Mouse (Mus musculus): ENCODE measurements around the gene Tlx2. TPM values are rescaled to one million over a fixed set of nuclear protein-coding genes. Genes with fewer than 3 reads are reported as not detected.

Gene Tlx2
- polyA plus RNA-seq, 1 experiment from 2014 or later, result 5.6 TPM

- Histone ChIP-seq H3K27me3 (ENCODE audit: insufficient read depth, poor library complexity, severe bottlenecking) (peaks cover 89% of the 10 kb centered on the region), H3K4me3 (no peak overlapping the region), H3K4me1 (replicated peaks) (peaks cover 47% of the 10 kb centered on the region), H3K9me3 (no peaks in the 10 kb centered on the region), H3K36me3 (peaks cover 33% of the 10 kb centered on the region), H3K27ac (no peak overlapping the region)
- 3% methylated on average over 6 of the region's 6 CpGs for WGBS
- DNase-seq (ENCODE audit: low spot score), result no peak
Observed at GRCm38 (mm10) chr6:83084477-83084876, 14.4 kb upstream of the Tlx2 start.

GRCm38 (mm10) chr6:83083497-83083896 is 13.4 kb upstream of the Tlx2 start:
- WGBS, result 6% methylated on average over 5 of the region's 5 CpGs
- peaks cover 55% of the 10 kb centered on the region for H3K4me1 ChIP-seq (replicated peaks)
- no peak overlapping the region for H3K27ac ChIP-seq
- DNase-seq (ENCODE audit: low spot score), result no peak
- H3K9me3 ChIP-seq, result no peaks in the 10 kb centered on the region
- no peak overlapping the region for H3K4me3 ChIP-seq
- H3K36me3 ChIP-seq, result peaks cover 33% of the 10 kb centered on the region
- H3K27me3 ChIP-seq (ENCODE audit: insufficient read depth, poor library complexity, severe bottlenecking), result peaks cover 80% of the 10 kb centered on the region

- 91% methylated on average over 5 of the region's 5 CpGs for WGBS
- H3K27me3 ChIP-seq (ENCODE audit: insufficient read depth, poor library complexity, severe bottlenecking), result peaks cover 71% of the 10 kb centered on the region
- no peak for DNase-seq (ENCODE audit: low spot score)
Observed at GRCm38 (mm10) chr6:83080210-83080609, 10.1 kb upstream of the Tlx2 start.

GRCm38 (mm10) chr6:83078324-83078858 is 8.3 kb upstream of the Tlx2 start:
- peak overlapping the region; percentile 83 for H3K4me3 ChIP-seq
- no peaks in the 10 kb centered on the region for H3K9me3 ChIP-seq
- H3K27ac ChIP-seq, result peak overlapping the region; percentile 98
- peak; percentile 99 for DNase-seq (ENCODE audit: low spot score)
- peaks cover 71% of the 10 kb centered on the region for H3K27me3 ChIP-seq (ENCODE audit: insufficient read depth, poor library complexity, severe bottlenecking)
- peaks cover 26% of the 10 kb centered on the region for H3K4me1 ChIP-seq (replicated peaks)
- H3K36me3 ChIP-seq, result peaks cover 33% of the 10 kb centered on the region
- WGBS, result under 1% methylated on average over 46 of the region's 46 CpGs

More at GRCm38 (mm10) chr6:83080210-83080609, 10.1 kb upstream of the Tlx2 start:
- H3K36me3 ChIP-seq, result peaks cover 33% of the 10 kb centered on the region
- no peak overlapping the region for H3K27ac ChIP-seq
- peaks cover 39% of the 10 kb centered on the region for H3K4me1 ChIP-seq (replicated peaks)
- H3K4me3 ChIP-seq, result no peak overlapping the region
- H3K9me3 ChIP-seq, result no peaks in the 10 kb centered on the region

GRCm38 (mm10) chr6:83077630-83078323 is 7.7 kb upstream of the Tlx2 start, which contains the start of gene Pcgf1:
Gene Pcgf1 (plus strand): TSS chr6:83077869.
- DNase-seq (ENCODE audit: low spot score), result no peak
- Histone ChIP-seq H3K4me3 (peak within 1 kb of the TSS; percentile 83), H3K27me3 (ENCODE audit: insufficient read depth, poor library complexity, severe bottlenecking) (peaks cover 71% of the 10 kb centered on the region), H3K27ac (peak within 1 kb of the TSS; percentile 98), H3K4me1 (replicated peaks) (peaks cover 26% of the 10 kb centered on the region), H3K9me3 (no peaks in the 10 kb centered on the region), H3K36me3 (peaks cover 31% of the 10 kb centered on the region)
- under 1% methylated on average over 54 of the region's 54 CpGs for WGBS

- Histone ChIP-seq H3K27ac (no peak overlapping the region), H3K27me3 (ENCODE audit: insufficient read depth, poor library complexity, severe bottlenecking) (peaks cover 76% of the 10 kb centered on the region), H3K9me3 (no peaks in the 10 kb centered on the region), H3K36me3 (peaks cover 3% of the 10 kb centered on the region), H3K4me1 (replicated peaks) (peaks cover 46% of the 10 kb centered on the region), H3K4me3 (no peak overlapping the region)
- DNase-seq (ENCODE audit: low spot score), result no peak
- WGBS, result 22% methylated on average over 2 of the region's 2 CpGs
Observed at GRCm38 (mm10) chr6:83074979-83075378, 4.9 kb upstream of the Tlx2 start.

- peak overlapping the region; percentile 41 for H3K4me3 ChIP-seq
- peaks cover 100% of the 10 kb centered on the region for H3K27me3 ChIP-seq (ENCODE audit: insufficient read depth, poor library complexity, severe bottlenecking)
- no peak overlapping the region for H3K27ac ChIP-seq
- under 1% methylated on average over 24 of the region's 24 CpGs for whole genome bisulfite sequencing
- peak; percentile 39 for DNase-seq (ENCODE audit: low spot score)
- no peaks in the 10 kb centered on the region for H3K36me3 ChIP-seq
- peaks cover 39% of the 10 kb centered on the region for H3K4me1 ChIP-seq (replicated peaks)
- no peaks in the 10 kb centered on the region for H3K9me3 ChIP-seq
Observed at GRCm38 (mm10) chr6:83071220-83071619, 1.1 kb upstream of the Tlx2 start.

- Histone ChIP-seq H3K9me3 (no peaks in the 10 kb centered on the region), H3K27me3 (ENCODE audit: insufficient read depth, poor library complexity, severe bottlenecking) (peaks cover 100% of the 10 kb centered on the region), H3K36me3 (no peaks in the 10 kb centered on the region), H3K4me3 (peak overlapping the region; percentile 41), H3K27ac (peak overlapping the region; percentile 6; the same call in 1 of the 2 replicates), H3K4me1 (replicated peaks) (peaks cover 39% of the 10 kb centered on the region)
- WGBS, result under 1% methylated on average over 58 of the region's 58 CpGs
- DNase-seq (ENCODE audit: low spot score), result peak; percentile 70
Observed at GRCm38 (mm10) chr6:83070311-83071219, 472 bp upstream of the Tlx2 start.

GRCm38 (mm10) chr6:83069488-83070246 is 426 bp downstream of the Tlx2 start:
- H3K4me1 ChIP-seq (replicated peaks), result peaks cover 40% of the 10 kb centered on the region
- peak overlapping the region; percentile 41 for H3K4me3 ChIP-seq
- peak; percentile 64 for DNase-seq (ENCODE audit: low spot score)
- no peaks in the 10 kb centered on the region for H3K36me3 ChIP-seq
- peak overlapping the region; percentile 42; the same call in 1 of the 2 replicates for H3K27ac ChIP-seq
- WGBS, result under 1% methylated on average over 69 of the region's 69 CpGs
- peaks cover 100% of the 10 kb centered on the region for H3K27me3 ChIP-seq (ENCODE audit: insufficient read depth, poor library complexity, severe bottlenecking)
- H3K9me3 ChIP-seq, result no peaks in the 10 kb centered on the region

GRCm38 (mm10) chr6:83068706-83069487 is 1.2 kb downstream of the Tlx2 start:
- Histone ChIP-seq H3K4me1 (replicated peaks) (peaks cover 45% of the 10 kb centered on the region), H3K4me3 (peak overlapping the region; percentile 41), H3K36me3 (no peaks in the 10 kb centered on the region), H3K9me3 (no peaks in the 10 kb centered on the region), H3K27ac (0 out of 2 replicates have a peak overlapping the region, but pooled peaks have one; percentile 8), H3K27me3 (ENCODE audit: insufficient read depth, poor library complexity, severe bottlenecking) (peaks cover 100% of the 10 kb centered on the region)
- WGBS, result under 1% methylated on average over 81 of the region's 81 CpGs
- DNase-seq (ENCODE audit: low spot score), result peak; percentile 50

- H3K27ac ChIP-seq, result no peak overlapping the region
- no peaks in the 10 kb centered on the region for H3K36me3 ChIP-seq
- no peaks in the 10 kb centered on the region for H3K9me3 ChIP-seq
- DNase-seq (ENCODE audit: low spot score), result no peak
- H3K27me3 ChIP-seq (ENCODE audit: insufficient read depth, poor library complexity, severe bottlenecking), result peaks cover 100% of the 10 kb centered on the region
- peak overlapping the region; percentile 41; the same call in 1 of the 2 replicates for H3K4me3 ChIP-seq
- WGBS, result 1% methylated on average over 8 of the region's 8 CpGs
- peaks cover 45% of the 10 kb centered on the region for H3K4me1 ChIP-seq (replicated peaks)
Observed at GRCm38 (mm10) chr6:83068221-83068620, 1.9 kb downstream of the Tlx2 start.
